Mouse (Mus musculus): ENCODE results near the gene Med12l. TPM values are rescaled to one million over a fixed set of nuclear protein-coding genes. Genes with fewer than 3 reads are reported as not detected.
"Not testable (repeated sequence)": the region's sequence is repeated elsewhere in the genome, so short reads cannot be mapped to it uniquely, and the experiment has no call there.

Med12l gene
- polyA plus RNA-seq, 1 experiment = 0.01 TPM

DNA sequence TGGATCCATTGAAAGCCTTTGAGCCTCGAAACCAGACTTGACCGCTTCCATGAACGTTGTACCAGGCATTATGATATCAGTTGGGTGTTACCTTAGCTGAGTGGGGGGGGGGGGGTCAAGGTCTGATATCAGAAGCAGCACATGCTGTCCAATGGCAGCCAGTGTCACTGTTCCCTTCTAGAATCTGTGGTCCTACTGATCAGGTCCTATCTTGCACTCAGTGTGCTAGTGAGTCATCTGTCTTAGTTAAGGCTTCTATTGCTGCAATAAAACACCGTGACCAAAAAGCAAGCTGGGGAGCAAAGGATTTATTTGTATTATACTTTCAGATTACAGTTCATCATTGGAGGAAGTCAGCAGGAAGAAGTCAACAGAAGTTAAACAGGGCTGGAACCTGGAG, 57.8 kb downstream of the Med12l start:
- no peak overlapping the region for H3K4me2 ChIP-seq (ENCODE audit: low read depth)
- no peak overlapping the region for H3ac ChIP-seq (ENCODE audit: control insufficient read depth, insufficient read length)
- H3K79me2 ChIP-seq (ENCODE audit: control insufficient read depth, insufficient read depth) = no peaks in the 10 kb centered on the region
- TF ChIP-seq MYOG (IDR thresholded peaks at IDR 0.05; ENCODE audit: control insufficient read depth in 1 of 3, insufficient read depth in 1 of 3, insufficient read length in 2 of 3, low read depth in 2 of 3) (no peak), POLR2A (IDR thresholded peaks at IDR 0.05; ENCODE audit: insufficient read length, low read depth) (no peak), MAX (IDR thresholded peaks at IDR 0.05; ENCODE audit: low read depth) (no peak), TCF12 (IDR thresholded peaks at IDR 0.05; ENCODE audit: insufficient read depth, poor library complexity, severe bottlenecking) (no peak), USF1 (IDR thresholded peaks at IDR 0.05; ENCODE audit: low read depth) (no peak), REST (IDR thresholded peaks at IDR 0.05; ENCODE audit: insufficient read depth, insufficient read length) (no peak), POLR2AphosphoS2 (IDR thresholded peaks at IDR 0.05; ENCODE audit: insufficient read length, low read depth) (no peak), SRF (IDR thresholded peaks at IDR 0.05; ENCODE audit: control insufficient read depth, insufficient read length, low read depth) (no peak), E2F4 (IDR thresholded peaks at IDR 0.05; ENCODE audit: insufficient read depth) (no peak), TCF3 (IDR thresholded peaks at IDR 0.05; ENCODE audit: insufficient read length, low read depth) (no peak), CEBPB (IDR thresholded peaks at IDR 0.05; ENCODE audit: insufficient read depth, poor library complexity, severe bottlenecking) (no peak)
- H3K4me3 ChIP-seq = no peak overlapping the region
- no peaks in the 10 kb centered on the region for H3K36me3 ChIP-seq (ENCODE audit: control insufficient read depth, insufficient read depth)
- H3K27me3 ChIP-seq (ENCODE audit: control insufficient read depth, insufficient read depth, insufficient read length) = no peaks in the 10 kb centered on the region

DNA sequence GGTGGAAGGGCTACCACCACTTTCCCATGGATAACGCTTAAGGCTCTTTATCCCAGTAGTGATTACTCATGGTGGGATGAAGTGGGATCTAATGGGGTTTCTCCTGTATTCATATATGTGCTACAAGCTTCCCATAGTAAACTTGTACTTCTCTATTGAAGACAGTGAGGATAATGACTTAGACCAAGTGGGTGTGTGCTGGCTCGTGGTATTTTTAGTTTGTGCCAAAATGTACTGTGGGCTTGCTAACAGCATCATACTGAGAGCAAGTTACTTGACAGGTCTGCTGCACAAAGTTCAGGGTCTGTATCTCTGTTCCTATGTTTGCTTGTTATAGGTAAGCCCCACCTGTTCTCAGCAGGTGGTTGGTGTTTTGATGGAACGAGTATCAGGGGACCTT, 60.3 kb downstream of the Med12l start:
- TF ChIP-seq MYOD1 (IDR thresholded peaks at IDR 0.05; ENCODE audit: control insufficient read depth in 1 of 3, insufficient read length in 2 of 3, low read depth in 2 of 3) = no peak
- TF ChIP-seq MAX (IDR thresholded peaks at IDR 0.05; ENCODE audit: low read depth) = no peak
- no peak for TF ChIP-seq POLR2A (IDR thresholded peaks at IDR 0.05; ENCODE audit: insufficient read length, low read depth)
- TF ChIP-seq CEBPB (IDR thresholded peaks at IDR 0.05; ENCODE audit: insufficient read depth, poor library complexity, severe bottlenecking) = no peak
- no peak for TF ChIP-seq REST (IDR thresholded peaks at IDR 0.05; ENCODE audit: insufficient read depth, insufficient read length)
- no peak for TF ChIP-seq TCF12 (IDR thresholded peaks at IDR 0.05; ENCODE audit: insufficient read depth, poor library complexity, severe bottlenecking)
- TF ChIP-seq SRF (IDR thresholded peaks at IDR 0.05; ENCODE audit: control insufficient read depth, insufficient read length, low read depth) = no peak
- TF ChIP-seq POLR2AphosphoS2 (IDR thresholded peaks at IDR 0.05; ENCODE audit: insufficient read length, low read depth) = no peak
- TF ChIP-seq TCF3 (IDR thresholded peaks at IDR 0.05; ENCODE audit: insufficient read length, low read depth) = no peak
- no peak for TF ChIP-seq USF1 (IDR thresholded peaks at IDR 0.05; ENCODE audit: low read depth)
- no peak for TF ChIP-seq MYOG (IDR thresholded peaks at IDR 0.05; ENCODE audit: control insufficient read depth in 1 of 3, insufficient read depth in 1 of 3, insufficient read length in 2 of 3, low read depth in 2 of 3)
- no peak for TF ChIP-seq E2F4 (IDR thresholded peaks at IDR 0.05; ENCODE audit: insufficient read depth)
- no peaks in the 10 kb centered on the region for H3K36me3 ChIP-seq (ENCODE audit: control insufficient read depth, insufficient read depth)

DNA sequence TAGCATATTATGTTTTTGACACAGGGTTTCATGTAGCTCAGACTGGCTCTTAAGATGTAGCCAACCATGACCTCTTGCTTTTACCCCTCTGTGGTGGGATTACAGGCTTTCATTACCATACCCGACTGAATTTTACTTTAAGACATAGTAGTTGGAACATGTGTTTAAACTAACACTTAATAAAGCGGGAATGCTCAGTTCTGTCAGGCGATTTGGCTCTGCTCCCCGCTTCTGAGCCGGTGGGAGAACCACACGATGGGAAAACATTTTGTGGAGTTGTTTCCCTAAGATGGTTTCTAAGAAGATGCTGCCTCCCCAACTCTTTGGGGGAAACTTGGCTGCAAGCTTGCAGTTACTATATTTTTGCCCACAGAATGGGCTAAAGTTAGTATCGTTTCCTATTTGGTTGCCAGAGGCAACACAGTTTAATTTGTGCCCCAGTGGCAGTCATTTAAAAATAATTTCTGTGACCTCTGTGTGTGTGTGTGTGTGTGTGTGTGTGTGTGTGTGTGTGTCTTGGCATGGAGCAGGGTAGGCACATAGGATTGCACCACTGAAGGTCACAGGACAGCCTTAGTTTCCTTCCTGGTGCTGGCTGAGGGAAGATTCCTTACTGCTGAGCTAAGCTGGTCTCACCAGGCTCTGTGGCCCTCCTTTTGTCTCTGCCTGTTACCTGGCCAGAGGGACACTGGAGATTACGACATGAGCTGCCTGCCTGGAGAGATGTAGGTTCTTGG, 61.1 kb downstream of the Med12l start:
- H3K4me2 ChIP-seq (ENCODE audit: low read depth) = no peak overlapping the region

More for the DNA sequence above, 60.3 kb downstream of the Med12l start:
- H3K27me3 ChIP-seq (ENCODE audit: control insufficient read depth, insufficient read depth, insufficient read length) = no peaks in the 10 kb centered on the region
- no peak overlapping the region for H3K4me3 ChIP-seq
- no peak overlapping the region for H3ac ChIP-seq (ENCODE audit: control insufficient read depth, insufficient read length)
- no peaks in the 10 kb centered on the region for H3K79me2 ChIP-seq (ENCODE audit: control insufficient read depth, insufficient read depth)
- H3K4me2 ChIP-seq (ENCODE audit: low read depth) = no peak overlapping the region

DNA sequence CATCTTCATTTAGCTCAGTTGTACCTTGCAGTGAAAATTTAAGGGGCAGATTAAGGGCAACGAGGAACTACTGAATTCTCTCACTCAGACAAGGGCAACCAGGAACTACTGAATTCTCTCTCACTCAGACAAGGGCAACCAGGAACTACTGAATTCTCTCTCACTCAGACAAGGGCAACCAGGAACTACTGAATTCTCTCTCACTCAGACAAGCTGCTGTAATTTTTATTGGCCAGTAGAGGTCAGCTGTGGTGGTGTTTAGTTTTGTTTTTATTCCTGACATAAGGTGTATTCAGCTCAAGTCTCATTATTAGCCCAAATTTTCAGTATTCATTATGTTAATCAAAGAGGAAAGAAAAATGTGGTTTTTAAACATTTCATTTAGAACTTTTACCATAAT, 63.4 kb downstream of the Med12l start:
- not testable (repeated sequence) for H3ac ChIP-seq (ENCODE audit: control insufficient read depth, insufficient read length); H3K4me3 ChIP-seq; H3K27me3 ChIP-seq (ENCODE audit: control insufficient read depth, insufficient read depth, insufficient read length); H3K4me2 ChIP-seq (ENCODE audit: low read depth); H3K79me2 ChIP-seq (ENCODE audit: control insufficient read depth, insufficient read depth); H3K36me3 ChIP-seq (ENCODE audit: control insufficient read depth, insufficient read depth)

More for the DNA sequence above, 61.1 kb downstream of the Med12l start:
- H3K79me2 ChIP-seq (ENCODE audit: control insufficient read depth, insufficient read depth) = no peaks in the 10 kb centered on the region
- no peaks in the 10 kb centered on the region for H3K27me3 ChIP-seq (ENCODE audit: control insufficient read depth, insufficient read depth, insufficient read length)
- no peak overlapping the region for H3K4me3 ChIP-seq
- H3ac ChIP-seq (ENCODE audit: control insufficient read depth, insufficient read length) = no peak overlapping the region
- no peaks in the 10 kb centered on the region for H3K36me3 ChIP-seq (ENCODE audit: control insufficient read depth, insufficient read depth)
- TF ChIP-seq SRF (IDR thresholded peaks at IDR 0.05; ENCODE audit: control insufficient read depth, insufficient read length, low read depth) (no peak), E2F4 (IDR thresholded peaks at IDR 0.05; ENCODE audit: insufficient read depth) (no peak), MYOG (IDR thresholded peaks at IDR 0.05; ENCODE audit: control insufficient read depth in 1 of 3, insufficient read depth in 1 of 3, insufficient read length in 2 of 3, low read depth in 2 of 3) (no peak), TCF3 (IDR thresholded peaks at IDR 0.05; ENCODE audit: insufficient read length, low read depth) (no peak), POLR2A (IDR thresholded peaks at IDR 0.05; ENCODE audit: insufficient read length, low read depth) (no peak), REST (IDR thresholded peaks at IDR 0.05; ENCODE audit: insufficient read depth, insufficient read length) (no peak), TCF12 (IDR thresholded peaks at IDR 0.05; ENCODE audit: insufficient read depth, poor library complexity, severe bottlenecking) (no peak), CEBPB (IDR thresholded peaks at IDR 0.05; ENCODE audit: insufficient read depth, poor library complexity, severe bottlenecking) (no peak), MAX (IDR thresholded peaks at IDR 0.05; ENCODE audit: low read depth) (no peak), POLR2AphosphoS2 (IDR thresholded peaks at IDR 0.05; ENCODE audit: insufficient read length, low read depth) (no peak), USF1 (IDR thresholded peaks at IDR 0.05; ENCODE audit: low read depth) (no peak), MYOD1 (IDR thresholded peaks at IDR 0.05; ENCODE audit: control insufficient read depth in 1 of 3, insufficient read length in 2 of 3, low read depth in 2 of 3) (no peak)

DNA sequence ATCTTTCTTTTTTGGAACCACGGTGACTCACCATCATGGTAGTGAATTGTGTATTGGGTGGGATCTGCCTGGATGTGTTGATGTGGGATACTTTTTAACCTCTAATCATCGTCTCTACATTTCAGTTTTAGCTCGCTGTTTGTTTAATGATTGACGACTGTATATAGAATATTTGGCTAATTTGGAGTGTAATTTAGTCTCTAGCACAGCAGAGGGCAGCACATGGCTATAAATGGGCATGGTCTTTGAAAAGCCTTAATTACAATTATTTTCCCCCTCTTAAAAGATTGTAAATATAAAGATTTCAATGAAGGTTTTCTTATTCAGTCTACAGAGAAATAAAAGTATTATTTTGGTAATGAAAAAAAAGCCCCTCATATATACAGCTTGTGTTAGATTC, 71.7 kb downstream of the Med12l start:
- Histone ChIP-seq H3K79me2 (ENCODE audit: control insufficient read depth, insufficient read depth) (no peaks in the 10 kb centered on the region), H3ac (ENCODE audit: control insufficient read depth, insufficient read length) (no peak overlapping the region), H3K4me3 (no peak overlapping the region), H3K4me2 (ENCODE audit: low read depth) (no peak overlapping the region), H3K36me3 (ENCODE audit: control insufficient read depth, insufficient read depth) (no peaks in the 10 kb centered on the region), H3K27me3 (ENCODE audit: control insufficient read depth, insufficient read depth, insufficient read length) (peaks cover 5% of the 10 kb centered on the region)
- TF ChIP-seq MYOG (IDR thresholded peaks at IDR 0.05; ENCODE audit: control insufficient read depth in 1 of 3, insufficient read depth in 1 of 3, insufficient read length in 2 of 3, low read depth in 2 of 3) (no peak), TCF12 (IDR thresholded peaks at IDR 0.05; ENCODE audit: insufficient read depth, poor library complexity, severe bottlenecking) (no peak), POLR2AphosphoS2 (IDR thresholded peaks at IDR 0.05; ENCODE audit: insufficient read length, low read depth) (no peak), SRF (IDR thresholded peaks at IDR 0.05; ENCODE audit: control insufficient read depth, insufficient read length, low read depth) (no peak), TCF3 (IDR thresholded peaks at IDR 0.05; ENCODE audit: insufficient read length, low read depth) (no peak)
